Mouse (Mus musculus): ENCODE measurements around the gene Emc6. TPM values are rescaled to one million over a fixed set of nuclear protein-coding genes. Genes with fewer than 3 reads are reported as not detected.
A peak's percentile ranks its signal among the peaks of the same experiment; 100 is the strongest.

Emc6 gene
- total RNA-seq, 4 experiments from 2014 or later, result 47.4 to 77.6 (median 63.9) TPM

- peak; percentile 30 for DNase-seq
Observed at GRCm38 (mm10) chr11:73175612-73176011, 1.2 kb downstream of the Emc6 start.

GRCm38 (mm10) chr11:73172186-73172585 lies 4.7 kb downstream of the Emc6 start:
- DNase-seq, result no peak

GRCm38 (mm10) chr11:73169231-73169630 lies 7.6 kb downstream of the Emc6 start:
- DNase-seq, result no peak

GRCm38 (mm10) chr11:73168576-73168975 lies 8.3 kb downstream of the Emc6 start:
- no peak for DNase-seq

GRCm38 (mm10) chr11:73168071-73168470 lies 8.8 kb downstream of the Emc6 start:
- DNase-seq, result no peak

GRCm38 (mm10) chr11:73162284-73162683 lies 14.6 kb downstream of the Emc6 start:
- no peak for DNase-seq

- no peak for DNase-seq
Observed at GRCm38 (mm10) chr11:73161616-73162015, 15.2 kb downstream of the Emc6 start.

GRCm38 (mm10) chr11:73160811-73161200 lies 16.0 kb downstream of the Emc6 start:
- no peak for DNase-seq

GRCm38 (mm10) chr11:73159957-73160810 lies 16.7 kb downstream of the Emc6 start, which contains the start of gene P2rx5:
Gene P2rx5 (plus strand): TSS chr11:73160421.
- DNase-seq, result no peak

GRCm38 (mm10) chr11:73155071-73155470 lies 21.8 kb downstream of the Emc6 start:
- DNase-seq, result no peak

GRCm38 (mm10) chr11:73148209-73148608 lies 28.6 kb downstream of the Emc6 start:
- peak; percentile 42 for DNase-seq

GRCm38 (mm10) chr11:73146975-73147365 lies 29.9 kb downstream of the Emc6 start:
- DNase-seq, result no peak

GRCm38 (mm10) chr11:73146026-73146974 lies 30.5 kb downstream of the Emc6 start:
- DNase-seq, result no peak

GRCm38 (mm10) chr11:73144261-73144681 lies 32.6 kb downstream of the Emc6 start:
- DNase-seq, result peak; percentile 12

- peak; percentile 77 for DNase-seq
Observed at GRCm38 (mm10) chr11:73137591-73138501, 39.0 kb downstream of the Emc6 start, which contains the start of gene Haspin. Gene Haspin (minus strand): TSS chr11:73138294.

GRCm38 (mm10) chr11:73137116-73137515 lies 39.7 kb downstream of the Emc6 start:
- no peak for DNase-seq

GRCm38 (mm10) chr11:73136587-73136986 lies 40.2 kb downstream of the Emc6 start:
- no peak for DNase-seq

GRCm38 (mm10) chr11:73134222-73134621 lies 42.6 kb downstream of the Emc6 start:
- no peak for DNase-seq

- DNase-seq, result no peak
Observed at GRCm38 (mm10) chr11:73132999-73133398, 43.8 kb downstream of the Emc6 start.

- DNase-seq, result no peak
Observed at GRCm38 (mm10) chr11:73131020-73131419, 45.8 kb downstream of the Emc6 start.

- DNase-seq, result no peak
Observed at GRCm38 (mm10) chr11:73126495-73126894, 50.3 kb downstream of the Emc6 start.
